Mouse (Mus musculus) liver, embryonic 16.5 days (tissue): ENCODE measurements around the gene Cers2. TPM values are rescaled to one million over a fixed set of nuclear protein-coding genes. Genes with fewer than 3 reads are reported as not detected.

Source experiments
- ATAC-seq: fragments of 200-750 bp; cut with Nextera tagmentation; 2 replicates; pipeline ENCODE4 v1.8.0; 2017; ENCODE audit warnings: low read depth, mild to moderate bottlenecking, moderate number of reproducible peaks, moderate library complexity
- H3K27ac ChIP-seq: fragments of 300-500 bp; sonication (generic); 2 replicates; pipeline ENCODE4 v1.5.1; 2014; ENCODE audit warnings: mild to moderate bottlenecking, low read length
- H3K27me3 ChIP-seq: fragments of 300-500 bp; sonication (generic); 2 replicates; pipeline ENCODE4 v1.6.1; 2014; ENCODE audit warnings: low read depth, low read length, mixed read lengths; ENCODE audit not compliant: control insufficient read depth, insufficient read depth
- H3K36me3 ChIP-seq: fragments of 300-500 bp; sonication (generic); 2 replicates; pipeline ENCODE4 v1.6.1; 2014; ENCODE audit warnings: mild to moderate bottlenecking; ENCODE audit not compliant: control insufficient read depth, insufficient read depth
- H3K4me1 ChIP-seq: fragments of 300-500 bp; sonication (generic); 2 replicates; pipeline ENCODE4 v1.6.1; 2014; ENCODE audit warnings: low read depth, low read length, mixed read lengths; ENCODE audit not compliant: control insufficient read depth
- H3K4me2 ChIP-seq: fragments of 300-500 bp; sonication (generic); 2 replicates; pipeline ENCODE4 v1.6.1; 2014; ENCODE audit warnings: low read depth, low read length, mixed read lengths
- H3K4me3 ChIP-seq: fragments of 300-500 bp; sonication (generic); 2 replicates; pipeline ENCODE4 v1.5.1; 2014; ENCODE audit warnings: low read depth, mild to moderate bottlenecking, low read length
- H3K9ac ChIP-seq: fragments of 300-500 bp; sonication (generic); 2 replicates; pipeline ENCODE4 v1.6.1; 2014; ENCODE audit warnings: low read depth, low read length
- H3K9me3 ChIP-seq: fragments of 300-500 bp; sonication (generic); replicated peaks from 2 replicates; pipeline ENCODE4 v1.6.1; 2016; ENCODE audit warnings: low read length; ENCODE audit not compliant: control insufficient read depth
- WGBS: fragments of 180-500 bp; shearing (Covaris S2); extraction: QIAGEN DNeasy Blood & Tissue Kit; methylation state at CpG from one replicate; pipeline ENCODE4 v1.1.7; 2014; ENCODE audit not compliant: insufficient replicate concordance; 5-methylcytosine and 5-hydroxymethylcytosine counted together
- polyA plus RNA-seq: library from polyadenylated mRNA; unstranded; fragments of >200 nt; fragmentation: Nextera tagmentation; extraction: Ambion mirVana; gene quantifications from 2 replicates; pipeline ENCODE4 v1.2.1, GENCODE M21; 2015

Gene Cers2
- polyA plus RNA-seq, 1 experiment from 2014 or later = 117 TPM

- H3K36me3 ChIP-seq = peaks cover 35% of the 10 kb centered on the region
- peak overlapping the region; percentile 42 for H3K9ac ChIP-seq
- WGBS = 43% methylated on average over 2 of the region's 2 CpGs
- H3K4me1 ChIP-seq = peaks cover 47% of the 10 kb centered on the region
- H3K27ac ChIP-seq = peak overlapping the region; percentile 70
- H3K27me3 ChIP-seq = no peaks in the 10 kb centered on the region
- peak overlapping the region; percentile 24 for H3K4me3 ChIP-seq
- peak overlapping the region; percentile 41 for H3K4me2 ChIP-seq
- no peak for ATAC-seq
- H3K9me3 ChIP-seq = no peaks in the 10 kb centered on the region
Observed at GRCm38 (mm10) chr3:95319110-95319509, 4.5 kb downstream of the Cers2 start.

- Histone ChIP-seq H3K4me1 (peaks cover 40% of the 10 kb centered on the region), H3K4me2 (peak overlapping the region; percentile 41; the same call in 1 of the 2 replicates), H3K9ac (no peak overlapping the region), H3K27ac (no peak overlapping the region), H3K9me3 (no peaks in the 10 kb centered on the region), H3K4me3 (no peak overlapping the region), H3K27me3 (no peaks in the 10 kb centered on the region), H3K36me3 (peaks cover 41% of the 10 kb centered on the region)
- WGBS = 73% methylated on average over 12 of the region's 12 CpGs
- ATAC-seq = no peak
Observed at GRCm38 (mm10) chr3:95319701-95320625, 5.4 kb downstream of the Cers2 start.

- ATAC-seq = no peak
- Histone ChIP-seq H3K27me3 (no peaks in the 10 kb centered on the region), H3K9ac (no peak overlapping the region), H3K4me3 (no peak overlapping the region), H3K27ac (no peak overlapping the region), H3K9me3 (no peaks in the 10 kb centered on the region), H3K36me3 (peaks cover 60% of the 10 kb centered on the region), H3K4me1 (peaks cover 16% of the 10 kb centered on the region), H3K4me2 (no peak overlapping the region)
- 55% methylated on average over 3 of the region's 3 CpGs for WGBS
Observed at GRCm38 (mm10) chr3:95323429-95323828, 8.8 kb downstream of the Cers2 start.

GRCm38 (mm10) chr3:95324454-95325144, 10.0 kb downstream of the Cers2 start:
- no peak for ATAC-seq
- Histone ChIP-seq H3K9me3 (no peaks in the 10 kb centered on the region), H3K4me1 (peaks cover 7% of the 10 kb centered on the region; the same call in 1 of the 2 replicates), H3K36me3 (peaks cover 60% of the 10 kb centered on the region), H3K4me3 (no peak overlapping the region), H3K27ac (no peak overlapping the region), H3K9ac (no peak overlapping the region), H3K4me2 (no peak overlapping the region), H3K27me3 (no peaks in the 10 kb centered on the region)
- WGBS = 80% methylated on average over 6 of the region's 6 CpGs

- Histone ChIP-seq H3K4me1 (no peaks in the 10 kb centered on the region), H3K27ac (no peak overlapping the region), H3K36me3 (peaks cover 38% of the 10 kb centered on the region), H3K4me2 (no peak overlapping the region), H3K4me3 (no peak overlapping the region), H3K9ac (no peak overlapping the region), H3K9me3 (no peaks in the 10 kb centered on the region), H3K27me3 (no peaks in the 10 kb centered on the region)
- ATAC-seq = no peak
- WGBS = 70% methylated on average over 1 of the region's 1 CpGs
Observed at GRCm38 (mm10) chr3:95328803-95329404, 14.3 kb downstream of the Cers2 start.

GRCm38 (mm10) chr3:95331528-95331927, 16.9 kb downstream of the Cers2 start:
- H3K9ac ChIP-seq = no peak overlapping the region
- 75% methylated on average over 1 of the region's 1 CpGs for WGBS
- peaks cover 29% of the 10 kb centered on the region for H3K36me3 ChIP-seq
- no peak for ATAC-seq
- H3K4me3 ChIP-seq = no peak overlapping the region
- H3K27ac ChIP-seq = no peak overlapping the region
- no peaks in the 10 kb centered on the region for H3K9me3 ChIP-seq
- H3K4me1 ChIP-seq = no peaks in the 10 kb centered on the region
- H3K4me2 ChIP-seq = no peak overlapping the region
- H3K27me3 ChIP-seq = no peaks in the 10 kb centered on the region

GRCm38 (mm10) chr3:95337345-95337744, 22.8 kb downstream of the Cers2 start:
- Histone ChIP-seq H3K36me3 (peaks cover 54% of the 10 kb centered on the region), H3K9me3 (no peaks in the 10 kb centered on the region), H3K27me3 (no peaks in the 10 kb centered on the region), H3K27ac (no peak overlapping the region), H3K4me2 (no peak overlapping the region), H3K4me1 (no peaks in the 10 kb centered on the region), H3K9ac (no peak overlapping the region), H3K4me3 (no peak overlapping the region)
- no peak for ATAC-seq
- WGBS = 83% methylated on average over 4 of the region's 4 CpGs

GRCm38 (mm10) chr3:95338251-95338650, 23.7 kb downstream of the Cers2 start:
- H3K4me3 ChIP-seq = no peak overlapping the region
- ATAC-seq = no peak
- H3K36me3 ChIP-seq = peaks cover 54% of the 10 kb centered on the region
- no peaks in the 10 kb centered on the region for H3K4me1 ChIP-seq
- no peaks in the 10 kb centered on the region for H3K9me3 ChIP-seq
- WGBS = 87% methylated on average over 4 of the region's 4 CpGs
- no peaks in the 10 kb centered on the region for H3K27me3 ChIP-seq
- no peak overlapping the region for H3K4me2 ChIP-seq
- H3K9ac ChIP-seq = no peak overlapping the region
- H3K27ac ChIP-seq = no peak overlapping the region
